Mouse (Mus musculus) embryonic fibroblast, embryonic 13.5 days (primary cell): ENCODE measurements at regions not wholly inside any gene's neighbourhood (a gene's known extent, or its start where the extent isn't known, plus 50 kb on each side); places are given as distances from the start of the nearest gene placed in this dataset.

Source experiments
- H3K27ac ChIP-seq: 2 replicates; pipeline ENCODE4 v1.5.1; 2012; ENCODE audit warnings: low read length, control low read depth, inconsistent platforms; ENCODE audit not compliant: insufficient read depth
- H3K4me1 ChIP-seq: 2 replicates; pipeline ENCODE4 v1.6.1; 2011; ENCODE audit warnings: low read length; ENCODE audit not compliant: control insufficient read depth, insufficient read depth
- H3K4me3 ChIP-seq: 2 replicates; pipeline ENCODE4 v1.5.1; 2011; ENCODE audit warnings: mild to moderate bottlenecking, control low read depth, low read length; ENCODE audit not compliant: insufficient read depth
- CTCF ChIP-seq: IDR thresholded peaks from 2 replicates; pipeline ENCODE4 v1.5.1; 2011; ENCODE audit warnings: mild to moderate bottlenecking, control low read depth, low read length, moderate library complexity, borderline replicate concordance; ENCODE audit not compliant: insufficient read depth
- POLR2A ChIP-seq: IDR thresholded peaks from 2 replicates; pipeline ENCODE4 v1.6.1; 2011; ENCODE audit warnings: low read depth, mild to moderate bottlenecking, control low read depth, low read length, moderate library complexity

GRCm38 (mm10) chr14:25394931-25395330 is 64.1 kb upstream of the Zmiz1 start:
- no peak overlapping the region for H3K27ac ChIP-seq
- peaks cover 2% of the 10 kb centered on the region; the same call in 1 of the 2 replicates for H3K4me1 ChIP-seq
- TF ChIP-seq CTCF (no peak), POLR2A (no peak)
- H3K4me3 ChIP-seq, result no peak overlapping the region

- no peak overlapping the region for H3K27ac ChIP-seq
- TF ChIP-seq POLR2A, result no peak
- TF ChIP-seq CTCF, result no peak
- H3K4me1 ChIP-seq, result peaks cover 2% of the 10 kb centered on the region; the same call in 1 of the 2 replicates
- no peak overlapping the region for H3K4me3 ChIP-seq
These were observed 61.9 kb upstream of the Zmiz1 start for GRCm38 (mm10) chr14:25396990-25397531.

- no peak overlapping the region for H3K27ac ChIP-seq
- H3K4me3 ChIP-seq, result no peak overlapping the region
These were observed 61.2 kb upstream of the Zmiz1 start for GRCm38 (mm10) chr14:25397751-25398150.

GRCm38 (mm10) chr14:25398745-25399144 is 60.2 kb upstream of the Zmiz1 start:
- TF ChIP-seq POLR2A (no peak), CTCF (no peak)
- no peak overlapping the region for H3K27ac ChIP-seq

More at GRCm38 (mm10) chr14:25397751-25398150, 61.2 kb upstream of the Zmiz1 start:
- H3K4me1 ChIP-seq, result peaks cover 2% of the 10 kb centered on the region; the same call in 1 of the 2 replicates
- no peak for TF ChIP-seq CTCF
- no peak for TF ChIP-seq POLR2A

GRCm38 (mm10) chr14:25399286-25399685 is 59.7 kb upstream of the Zmiz1 start:
- Histone ChIP-seq H3K4me1 (peaks cover 2% of the 10 kb centered on the region; the same call in 1 of the 2 replicates), H3K4me3 (no peak overlapping the region), H3K27ac (no peak overlapping the region)
- TF ChIP-seq POLR2A, result no peak
- no peak for TF ChIP-seq CTCF

More at GRCm38 (mm10) chr14:25398745-25399144, 60.2 kb upstream of the Zmiz1 start:
- H3K4me1 ChIP-seq, result peaks cover 2% of the 10 kb centered on the region; the same call in 1 of the 2 replicates
- H3K4me3 ChIP-seq, result no peak overlapping the region

- Histone ChIP-seq H3K4me3 (no peak overlapping the region), H3K4me1 (peaks cover 2% of the 10 kb centered on the region; the same call in 1 of the 2 replicates), H3K27ac (no peak overlapping the region)
- TF ChIP-seq CTCF (no peak), POLR2A (no peak)
These were observed 57.7 kb upstream of the Zmiz1 start for GRCm38 (mm10) chr14:25401104-25401963.

GRCm38 (mm10) chr14:25402409-25402808 is 56.6 kb upstream of the Zmiz1 start:
- Histone ChIP-seq H3K27ac (no peak overlapping the region), H3K4me1 (no peaks in the 10 kb centered on the region), H3K4me3 (no peak overlapping the region)
- TF ChIP-seq CTCF, result no peak
- TF ChIP-seq POLR2A, result no peak

- Histone ChIP-seq H3K4me3 (no peak overlapping the region), H3K27ac (no peak overlapping the region), H3K4me1 (no peaks in the 10 kb centered on the region)
- TF ChIP-seq POLR2A (no peak), CTCF (no peak)
These were observed 53.8 kb upstream of the Zmiz1 start for GRCm38 (mm10) chr14:25405191-25405590.

GRCm38 (mm10) chr14:25406059-25406458 is 52.9 kb upstream of the Zmiz1 start:
- H3K27ac ChIP-seq, result no peak overlapping the region
- no peak overlapping the region for H3K4me3 ChIP-seq
- H3K4me1 ChIP-seq, result no peaks in the 10 kb centered on the region
- TF ChIP-seq POLR2A (no peak), CTCF (no peak)

- TF ChIP-seq POLR2A (no peak), CTCF (no peak)
- Histone ChIP-seq H3K4me1 (no peaks in the 10 kb centered on the region), H3K27ac (no peak overlapping the region), H3K4me3 (no peak overlapping the region)
These were observed 52.4 kb upstream of the Zmiz1 start for GRCm38 (mm10) chr14:25406613-25407012.
